Mouse (Mus musculus) MEL (cell line): ENCODE measurements around the gene Gas1.

Source experiments
- CTCF ChIP-seq, 3 experiments: IDR thresholded peaks in 2 of 3; conservative IDR thresholded peaks in 1 of 3; 2 replicates each; pipeline ENCODE4 v1.5.1; 2011 to 2012; ENCODE audit warnings: low read length in 3 of 3, low read depth in 2 of 3, mild to moderate bottlenecking in 2 of 3, improper control_type of control experiment in 1 of 3, inconsistent platforms in 1 of 3, mixed read lengths in 1 of 3, moderate library complexity in 1 of 3; ENCODE audit not compliant: control insufficient read depth in 1 of 3, insufficient read depth in 1 of 3, poor library complexity in 1 of 3, severe bottlenecking in 1 of 3
- MAZ ChIP-seq: IDR thresholded peaks from 2 replicates; pipeline ENCODE4 v1.6.1; 2012; ENCODE audit warnings: low read depth, mild to moderate bottlenecking, inconsistent platforms, low read length, improper control_type of control experiment
- POLR2A ChIP-seq, 2 experiments: IDR thresholded peaks; 2 replicates each; pipeline ENCODE4 v1.6.1; 2011 to 2012; ENCODE audit warnings: low read length in 2 of 2, mild to moderate bottlenecking in 2 of 2, control low read depth in 1 of 2, improper control_type of control experiment in 1 of 2, low read depth in 1 of 2, moderate library complexity in 1 of 2; ENCODE audit not compliant: control insufficient read depth in 1 of 2, insufficient read depth in 1 of 2, poor library complexity in 1 of 2
- TAL1 ChIP-seq: IDR thresholded peaks from 2 replicates; pipeline ENCODE4 v1.6.1; 2012; ENCODE audit warnings: mild to moderate bottlenecking, inconsistent platforms, low read length, moderate library complexity, mixed read lengths

GRCm38 (mm10) chr13:60178416-60178815 is 1.3 kb upstream of the Gas1 start:
- TF ChIP-seq TAL1, result no peak
- peak; percentile 38 to 68 (median 54) for TF ChIP-seq CTCF (IDR thresholded peaks at IDR 0.05 in 2 of 3, conservative IDR thresholded peaks at IDR 0.05 in 1 of 3; ENCODE audit: control insufficient read depth in 1 of 3, insufficient read depth in 1 of 3, low read depth in 2 of 3, low read length in 3 of 3, poor library complexity in 1 of 3, severe bottlenecking in 1 of 3)
- TF ChIP-seq POLR2A (IDR thresholded peaks at IDR 0.05; ENCODE audit: control insufficient read depth in 1 of 2, insufficient read depth in 1 of 2, low read depth in 1 of 2, low read length in 2 of 2, poor library complexity in 1 of 2), result no peak
- no peak for TF ChIP-seq MAZ
